Mouse (Mus musculus) heart, embryonic 16.5 days (tissue): ENCODE data around the gene Olfr672. TPM values are rescaled to one million over a fixed set of nuclear protein-coding genes. Genes with fewer than 3 reads are reported as not detected.

Experiments used
- polyA plus RNA-seq: library from polyadenylated mRNA; unstranded; fragments of >200 nt; fragmentation: Nextera tagmentation; extraction: Ambion mirVana; gene quantifications from 2 replicates; pipeline ENCODE4 v1.2.1, GENCODE M21; 2015

Olfr672 gene
- polyA plus RNA-seq, 1 experiment from 2014 or later: not detected

Other genes starting within 250 kb of the Olfr672 start
- not detected in 2 replicates for gene Usp17le, start 224.6 kb downstream of the Olfr672 start, polyA plus RNA-seq
- not detected in 2 replicates for gene Usp17lb, start 159.4 kb downstream of the Olfr672 start, polyA plus RNA-seq
- not detected in 2 replicates for gene Usp17la, start 145.0 kb downstream of the Olfr672 start, polyA plus RNA-seq
- not detected in 2 replicates for gene Olfr665, start 124.0 kb downstream of the Olfr672 start, polyA plus RNA-seq
- gene Olfr666, start 106.1 kb downstream of the Olfr672 start, polyA plus RNA-seq: not detected in 2 replicates
- not detected in 2 replicates for gene Olfr667, start 80.5 kb downstream of the Olfr672 start, polyA plus RNA-seq
- not detected in 2 replicates for gene Olfr668, start 74.0 kb downstream of the Olfr672 start, polyA plus RNA-seq
- not detected in 2 replicates for gene Olfr669, start 67.8 kb downstream of the Olfr672 start, polyA plus RNA-seq
- gene Olfr670, start 39.4 kb downstream of the Olfr672 start, polyA plus RNA-seq: not detected in 2 replicates
- gene Olfr671, start 22.9 kb downstream of the Olfr672 start, polyA plus RNA-seq: not detected in 2 replicates
- gene Olfr675, start 26.4 kb upstream of the Olfr672 start, polyA plus RNA-seq: not detected in 2 replicates
- not detected in 2 replicates for gene Olfr676, start 30.7 kb upstream of the Olfr672 start, polyA plus RNA-seq
- not detected in 2 replicates for gene Olfr677, start 49.3 kb upstream of the Olfr672 start, polyA plus RNA-seq
- not detected in 2 replicates for gene Olfr678, start 62.4 kb upstream of the Olfr672 start, polyA plus RNA-seq
- gene Olfr679, start 79.2 kb upstream of the Olfr672 start, polyA plus RNA-seq: not detected in 2 replicates
- not detected in 2 replicates for gene Olfr680-ps1, start 90.8 kb upstream of the Olfr672 start, polyA plus RNA-seq
- gene Olfr681, start 114.8 kb upstream of the Olfr672 start, polyA plus RNA-seq: not detected in 2 replicates
- not detected in 2 replicates for gene Olfr683, start 145.0 kb upstream of the Olfr672 start, polyA plus RNA-seq
- gene Olfr684, start 161.6 kb upstream of the Olfr672 start, polyA plus RNA-seq: not detected in 2 replicates
- not detected in 2 replicates for gene Olfr685, start 184.0 kb upstream of the Olfr672 start, polyA plus RNA-seq
- not detected in 2 replicates for gene Olfr686, start 205.5 kb upstream of the Olfr672 start, polyA plus RNA-seq